Mouse (Mus musculus) neural tube, embryonic 14.5 days (tissue): ENCODE data around the gene Tomm22. TPM values are rescaled to one million over a fixed set of nuclear protein-coding genes. Genes with fewer than 3 reads are reported as not detected.

Experiments
- ATAC-seq: fragments of 200-750 bp; cut with Nextera tagmentation; 2 replicates; pipeline ENCODE4 v1.8.0; 2017; ENCODE audit warnings: low read depth, mild to moderate bottlenecking, moderate TSS enrichment, moderate library complexity
- H3K27ac ChIP-seq: fragments of 300-500 bp; sonication (generic); 2 replicates; pipeline ENCODE4 v1.5.1; 2014; ENCODE audit warnings: low read depth, mild to moderate bottlenecking, control low read depth, low read length, moderate library complexity, mixed read lengths
- H3K27me3 ChIP-seq: fragments of 300-500 bp; sonication (generic); 2 replicates; pipeline ENCODE4 v1.6.1; 2014; ENCODE audit warnings: low read length; ENCODE audit not compliant: control insufficient read depth, insufficient read depth
- H3K36me3 ChIP-seq: fragments of 300-500 bp; sonication (generic); 2 replicates; pipeline ENCODE4 v1.6.1; 2014; ENCODE audit warnings: low read length, mixed read lengths; ENCODE audit not compliant: control insufficient read depth, insufficient read depth
- H3K4me1 ChIP-seq: fragments of 300-500 bp; sonication (generic); 2 replicates; pipeline ENCODE4 v1.6.1; 2014; ENCODE audit warnings: low read length; ENCODE audit not compliant: control insufficient read depth, insufficient read depth
- H3K4me2 ChIP-seq: fragments of 300-500 bp; sonication (generic); 2 replicates; pipeline ENCODE4 v1.6.1; 2014; ENCODE audit warnings: mild to moderate bottlenecking, low read depth, low read length, control low read depth
- H3K4me3 ChIP-seq: fragments of 300-500 bp; sonication (generic); 2 replicates; pipeline ENCODE4 v1.5.1; 2014; ENCODE audit warnings: low read depth, low read length, control low read depth, mixed read lengths
- H3K9ac ChIP-seq: fragments of 300-500 bp; sonication (generic); replicated peaks from 2 replicates; pipeline ENCODE4 v1.6.1; 2014; ENCODE audit warnings: low read depth, mild to moderate bottlenecking, control low read depth, low read length, mixed read lengths
- H3K9me3 ChIP-seq: fragments of 300-500 bp; sonication (generic); 2 replicates; pipeline ENCODE4 v1.6.1; 2016; ENCODE audit warnings: low read length; ENCODE audit not compliant: control insufficient read depth
- WGBS: fragments of 180-500 bp; shearing (Covaris S2); extraction: QIAGEN DNeasy Blood & Tissue Kit; methylation state at CpG from one replicate; pipeline ENCODE4 v1.1.7; 2014; 5-methylcytosine and 5-hydroxymethylcytosine counted together
- polyA plus RNA-seq: library from polyadenylated mRNA; unstranded; fragments of >200 nt; fragmentation: Nextera tagmentation; extraction: Ambion mirVana; gene quantifications from 2 replicates; pipeline ENCODE4 v1.2.1, GENCODE M21; 2014

Tomm22 gene
- polyA plus RNA-seq: 253 TPM in 2 replicates

DNA sequence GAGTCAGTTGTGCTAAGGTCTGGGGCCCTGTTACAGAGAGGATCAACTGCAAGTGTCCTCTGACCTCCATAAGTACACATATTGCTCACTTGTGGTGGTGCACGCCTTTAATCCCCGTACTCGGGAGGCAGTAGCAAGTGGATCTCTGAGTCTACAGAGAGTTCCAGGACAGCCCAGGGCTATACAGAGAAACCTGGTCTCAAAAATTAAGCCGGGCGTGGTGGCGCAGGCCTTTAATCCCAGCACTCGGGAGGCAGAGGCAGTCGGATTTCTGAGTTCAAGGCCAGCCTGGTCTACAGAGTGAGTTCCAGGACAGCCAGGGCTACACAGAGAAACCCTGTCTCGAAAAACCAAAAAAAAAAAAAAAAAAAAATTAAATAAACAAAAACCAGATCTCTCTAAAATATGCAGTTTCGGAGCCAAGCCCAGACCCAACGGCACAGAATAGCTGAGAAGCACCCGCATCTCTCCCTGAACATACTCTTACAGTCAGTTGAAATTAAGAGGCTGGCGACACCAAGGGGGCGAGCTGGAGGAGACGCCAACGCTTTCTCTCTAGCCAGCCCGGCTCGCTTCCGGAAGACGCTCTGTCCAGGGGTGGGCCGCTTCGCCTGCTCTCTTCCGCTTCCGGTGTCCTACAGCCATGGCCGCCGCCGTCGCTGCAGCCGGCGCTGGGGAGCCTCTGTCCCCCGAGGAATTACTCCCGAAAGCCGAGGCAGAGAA lies at the start of gene Tomm22:
Gene Tomm22, plus strand, starts transcription at position 613 of the 723 bp plus-strand sequence.
- H3K27ac ChIP-seq: 0 out of 2 replicates have a peak within 1 kb of the TSS, but pooled peaks have one; percentile 52
- H3K4me1 ChIP-seq: peaks cover 4% of the 10 kb centered on the region
- peak; percentile 98 for ATAC-seq
- peak within 1 kb of the TSS; percentile 78 for H3K9ac ChIP-seq
- H3K36me3 ChIP-seq: peaks cover 40% of the 10 kb centered on the region
- H3K4me2 ChIP-seq: peak within 1 kb of the TSS; percentile 59
- WGBS: 20% methylated on average over 32 of the region's 33 CpGs
- H3K9me3 ChIP-seq: no peaks in the 10 kb centered on the region
- H3K4me3 ChIP-seq: peak within 1 kb of the TSS; percentile 79
- H3K27me3 ChIP-seq: no peaks in the 10 kb centered on the region

- 70% methylated on average over 2 of the region's 2 CpGs for WGBS
- Histone ChIP-seq H3K27ac (no peak overlapping the region), H3K4me1 (no peaks in the 10 kb centered on the region), H3K9me3 (no peaks in the 10 kb centered on the region), H3K27me3 (no peaks in the 10 kb centered on the region), H3K9ac (no peak overlapping the region), H3K4me2 (no peak overlapping the region), H3K36me3 (peaks cover 39% of the 10 kb centered on the region), H3K4me3 (no peak overlapping the region)
- no peak for ATAC-seq
These were observed 40.2 kb upstream of the Tomm22 start for GRCm38 (mm10) chr15:79630471-79630870.

GRCm38 (mm10) chr15:79641135-79641817 lies 29.4 kb upstream of the Tomm22 start:
- no peak overlapping the region for H3K4me3 ChIP-seq
- ATAC-seq: no peak
- no peak overlapping the region for H3K27ac ChIP-seq
- H3K9me3 ChIP-seq: no peaks in the 10 kb centered on the region
- peaks cover 28% of the 10 kb centered on the region for H3K36me3 ChIP-seq
- no peak overlapping the region for H3K4me2 ChIP-seq
- H3K9ac ChIP-seq: no peak overlapping the region
- H3K27me3 ChIP-seq: no peaks in the 10 kb centered on the region
- no peaks in the 10 kb centered on the region for H3K4me1 ChIP-seq
- 83% methylated on average over 12 of the region's 12 CpGs for WGBS

GRCm38 (mm10) chr15:79645483-79645882 lies 25.2 kb upstream of the Tomm22 start:
- ATAC-seq: no peak
- Histone ChIP-seq H3K36me3 (peaks cover 20% of the 10 kb centered on the region), H3K4me3 (no peak overlapping the region), H3K27me3 (no peaks in the 10 kb centered on the region), H3K9me3 (no peaks in the 10 kb centered on the region), H3K4me1 (no peaks in the 10 kb centered on the region), H3K27ac (no peak overlapping the region), H3K4me2 (no peak overlapping the region), H3K9ac (no peak overlapping the region)
- WGBS: 77% methylated on average over 2 of the region's 2 CpGs

DNA sequence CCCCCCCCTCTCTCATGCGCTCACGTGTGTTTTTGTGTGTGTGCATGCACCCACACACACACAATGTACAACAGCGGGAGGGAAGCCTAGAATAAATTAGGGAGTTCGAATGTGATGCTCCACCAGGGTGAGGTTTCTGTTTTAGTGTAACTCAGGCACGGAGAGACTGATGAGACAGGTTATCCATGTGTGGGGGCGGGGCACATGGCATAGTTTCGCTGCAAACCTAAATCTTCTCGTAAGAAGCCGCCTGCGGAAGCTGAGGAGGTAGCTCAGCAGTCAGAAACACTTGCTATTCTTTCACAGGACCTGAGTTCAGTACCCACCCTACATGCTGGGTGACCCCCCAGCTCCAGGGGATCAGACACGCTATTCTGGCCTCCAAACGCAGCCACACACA lies 22.5 kb upstream of the Tomm22 start:
- H3K36me3 ChIP-seq: peaks cover 15% of the 10 kb centered on the region
- WGBS: 94% methylated on average over 12 of the region's 12 CpGs

GRCm38 (mm10) chr15:79650569-79650968 lies 20.1 kb upstream of the Tomm22 start:
- H3K4me3 ChIP-seq: no peak overlapping the region
- H3K9ac ChIP-seq: no peak overlapping the region
- ATAC-seq: no peak
- no peak overlapping the region for H3K27ac ChIP-seq
- peaks cover 11% of the 10 kb centered on the region for H3K36me3 ChIP-seq
- no peaks in the 10 kb centered on the region for H3K4me1 ChIP-seq
- no peaks in the 10 kb centered on the region for H3K27me3 ChIP-seq
- no peak overlapping the region for H3K4me2 ChIP-seq
- H3K9me3 ChIP-seq: no peaks in the 10 kb centered on the region

More for the DNA sequence above, 22.5 kb upstream of the Tomm22 start:
- ATAC-seq: no peak
- no peak overlapping the region for H3K27ac ChIP-seq
- H3K9me3 ChIP-seq: no peaks in the 10 kb centered on the region
- H3K4me2 ChIP-seq: no peak overlapping the region
- H3K9ac ChIP-seq: no peak overlapping the region
- no peak overlapping the region for H3K4me3 ChIP-seq
- H3K4me1 ChIP-seq: no peaks in the 10 kb centered on the region
- H3K27me3 ChIP-seq: no peaks in the 10 kb centered on the region

DNA sequence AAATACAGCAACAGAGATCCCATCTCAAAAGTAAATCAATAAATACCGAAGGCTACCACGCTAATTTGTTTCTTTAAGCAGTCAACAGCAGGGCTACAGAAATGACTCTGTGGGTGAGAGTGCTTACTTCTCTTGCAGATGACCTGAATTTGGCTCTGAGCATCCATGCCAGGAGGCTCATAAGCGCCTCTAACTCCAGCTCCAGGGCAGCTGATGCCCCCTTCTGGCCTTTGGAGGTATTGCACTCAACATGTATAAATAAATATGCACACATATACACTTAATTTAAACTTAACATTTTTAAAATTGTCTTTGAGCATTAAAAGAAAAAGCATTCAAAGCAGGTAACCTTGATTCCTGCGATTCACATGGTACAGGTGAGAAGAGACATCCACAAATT lies 19.2 kb upstream of the Tomm22 start:
- Histone ChIP-seq H3K9me3 (no peaks in the 10 kb centered on the region), H3K27me3 (no peaks in the 10 kb centered on the region), H3K9ac (no peak overlapping the region), H3K4me1 (no peaks in the 10 kb centered on the region), H3K4me2 (no peak overlapping the region), H3K4me3 (no peak overlapping the region), H3K36me3 (peaks cover 11% of the 10 kb centered on the region), H3K27ac (no peak overlapping the region)
- ATAC-seq: no peak
- 78% methylated on average over 4 of the region's 4 CpGs for WGBS

GRCm38 (mm10) chr15:79656451-79656850 lies 14.2 kb upstream of the Tomm22 start:
- no peaks in the 10 kb centered on the region for H3K9me3 ChIP-seq
- no peak overlapping the region for H3K9ac ChIP-seq
- H3K4me3 ChIP-seq: no peak overlapping the region
- no peak overlapping the region for H3K27ac ChIP-seq
- WGBS: 78% methylated on average over 14 of the region's 14 CpGs
- H3K4me1 ChIP-seq: 0 out of 2 replicates have a peak, but pooled peaks cover 4% of the 10 kb centered on the region
- H3K36me3 ChIP-seq: no peaks in the 10 kb centered on the region
- H3K27me3 ChIP-seq: no peaks in the 10 kb centered on the region
- ATAC-seq: no peak
- H3K4me2 ChIP-seq: no peak overlapping the region

GRCm38 (mm10) chr15:79657837-79658530 lies 12.7 kb upstream of the Tomm22 start:
- no peaks in the 10 kb centered on the region for H3K27me3 ChIP-seq
- H3K9me3 ChIP-seq: no peaks in the 10 kb centered on the region
- ATAC-seq: no peak; the same call in 1 of the 2 replicates
- H3K4me1 ChIP-seq: 0 out of 2 replicates have a peak, but pooled peaks cover 4% of the 10 kb centered on the region
- peak overlapping the region; percentile 95 for H3K27ac ChIP-seq
- peak overlapping the region; percentile 85 for H3K9ac ChIP-seq
- H3K4me3 ChIP-seq: peak overlapping the region; percentile 92
- 4% methylated on average over 16 of the region's 16 CpGs for whole genome bisulfite sequencing
- H3K4me2 ChIP-seq: peak overlapping the region; percentile 88
- H3K36me3 ChIP-seq: no peaks in the 10 kb centered on the region
